Mouse (Mus musculus) liver, embryonic 13.5 days (tissue): Measurements from ENCODE around the gene Tmem150c. TPM values are rescaled to one million over a fixed set of nuclear protein-coding genes. Genes with fewer than 3 reads are reported as not detected.
A peak's percentile ranks its signal among the peaks of the same experiment; 100 is the strongest.

Source experiments
- ATAC-seq: fragments of 200-750 bp; cut with Nextera tagmentation; 2 replicates; pipeline ENCODE4 v1.8.0; 2017; ENCODE audit warnings: low read depth, mild to moderate bottlenecking, moderate number of reproducible peaks, moderate library complexity
- DNase-seq: peaks from one replicate; pipeline ENCODE4 v3.0.0; 2022
- H3K27ac ChIP-seq: fragments of 300-500 bp; sonication (generic); 2 replicates; pipeline ENCODE4 v1.5.1; 2015; ENCODE audit warnings: moderate library complexity, mild to moderate bottlenecking, inconsistent platforms
- H3K27me3 ChIP-seq: fragments of 300-500 bp; sonication (generic); 2 replicates; pipeline ENCODE4 v1.6.1; 2015; ENCODE audit warnings: mild to moderate bottlenecking, inconsistent platforms
- H3K36me3 ChIP-seq: fragments of 300-500 bp; sonication (generic); 2 replicates; pipeline ENCODE4 v1.6.1; 2015; ENCODE audit warnings: mild to moderate bottlenecking, inconsistent platforms
- H3K4me1 ChIP-seq: fragments of 300-500 bp; sonication (generic); replicated peaks from 2 replicates; pipeline ENCODE4 v1.6.1; 2015; ENCODE audit warnings: inconsistent platforms
- H3K4me2 ChIP-seq: fragments of 300-500 bp; sonication (generic); 2 replicates; pipeline ENCODE4 v1.6.1; 2015; ENCODE audit warnings: inconsistent platforms, mild to moderate bottlenecking, moderate library complexity
- H3K4me3 ChIP-seq: fragments of 300-500 bp; sonication (generic); replicated peaks from 2 replicates; pipeline ENCODE4 v1.5.1; 2015; ENCODE audit warnings: mild to moderate bottlenecking, inconsistent platforms
- H3K9ac ChIP-seq: fragments of 300-500 bp; sonication (generic); 2 replicates; pipeline ENCODE4 v1.6.1; 2015; ENCODE audit warnings: mild to moderate bottlenecking, inconsistent platforms
- H3K9me3 ChIP-seq: fragments of 300-500 bp; sonication (generic); replicated peaks from 2 replicates; pipeline ENCODE4 v1.6.1; 2016; ENCODE audit warnings: inconsistent platforms
- WGBS: fragments of 180-500 bp; shearing (Covaris S2); methylation state at CpG from one replicate; pipeline ENCODE4 v1.1.7; 2015; ENCODE audit not compliant: insufficient replicate concordance; 5-methylcytosine and 5-hydroxymethylcytosine counted together
- polyA plus RNA-seq: library from polyadenylated mRNA; unstranded; fragments of >200 nt; fragmentation: Nextera tagmentation; extraction: Ambion mirVana; gene quantifications from 2 replicates; pipeline ENCODE4 v1.2.1, GENCODE M21; 2015

Gene Tmem150c
- polyA plus RNA-seq, 1 experiment from 2014 or later = 0.83 TPM

DNA sequence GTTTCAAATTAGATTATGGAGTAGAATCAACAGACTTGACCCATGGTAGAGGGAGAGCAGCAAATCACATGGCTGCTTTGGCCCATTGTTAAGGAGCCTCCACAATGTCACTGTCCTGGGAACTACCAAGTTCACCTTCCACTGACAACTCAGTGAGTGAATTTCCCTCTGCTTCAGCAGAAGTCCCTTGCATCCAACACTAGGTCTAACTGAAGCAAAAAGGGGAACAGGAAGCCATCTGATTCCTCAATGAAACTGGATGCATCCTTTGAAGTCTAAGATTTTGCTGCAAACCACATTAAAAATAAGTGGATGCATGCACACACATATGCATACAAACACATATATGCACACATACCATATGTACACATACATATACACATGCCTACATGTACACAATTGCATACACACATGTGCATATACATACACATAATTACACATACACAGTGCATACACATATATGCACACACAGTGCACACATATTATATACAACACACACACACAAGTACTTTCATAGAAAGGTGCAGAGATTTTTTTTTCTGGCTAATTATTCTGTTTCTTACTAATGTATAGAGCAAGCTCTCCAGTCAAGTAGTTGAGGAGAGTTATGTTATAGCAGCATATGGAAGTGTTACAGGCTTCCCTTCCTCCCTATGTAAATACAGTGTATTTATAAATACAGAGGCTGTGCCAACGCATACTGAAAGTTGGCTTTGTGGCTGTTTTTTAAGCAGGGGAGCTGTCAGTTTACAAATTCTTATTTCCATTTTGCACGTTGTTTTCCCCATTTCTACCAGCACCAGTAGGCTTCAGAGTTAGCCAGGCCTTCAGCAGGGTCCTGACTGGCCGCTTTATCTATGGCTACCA lies 27.7 kb upstream of the Tmem150c start:
- WGBS = 46% methylated on average over 3 of the region's 3 CpGs
- H3K36me3 ChIP-seq = no peaks in the 10 kb centered on the region
- ATAC-seq = no peak
- no peaks in the 10 kb centered on the region for H3K9me3 ChIP-seq
- no peak for DNase-seq
- no peak overlapping the region for H3K9ac ChIP-seq
- no peak overlapping the region for H3K27ac ChIP-seq
- peaks cover 3% of the 10 kb centered on the region; the same call in 1 of the 2 replicates for H3K4me1 ChIP-seq
- no peaks in the 10 kb centered on the region for H3K27me3 ChIP-seq
- no peak overlapping the region for H3K4me2 ChIP-seq
- no peak overlapping the region for H3K4me3 ChIP-seq

GRCm38 (mm10) chr5:100186618-100187017 lies 27.0 kb upstream of the Tmem150c start:
- peaks cover 8% of the 10 kb centered on the region for H3K4me1 ChIP-seq
- no peaks in the 10 kb centered on the region for H3K27me3 ChIP-seq
- no peak for ATAC-seq
- H3K9ac ChIP-seq = no peak overlapping the region
- H3K36me3 ChIP-seq = no peaks in the 10 kb centered on the region
- H3K9me3 ChIP-seq = no peaks in the 10 kb centered on the region
- 0 out of 2 replicates have a peak overlapping the region, but pooled peaks have one; percentile 3 for H3K4me2 ChIP-seq
- no peak overlapping the region for H3K4me3 ChIP-seq
- WGBS = 54% methylated on average over 7 of the region's 7 CpGs
- no peak for DNase-seq
- H3K27ac ChIP-seq = no peak overlapping the region

DNA sequence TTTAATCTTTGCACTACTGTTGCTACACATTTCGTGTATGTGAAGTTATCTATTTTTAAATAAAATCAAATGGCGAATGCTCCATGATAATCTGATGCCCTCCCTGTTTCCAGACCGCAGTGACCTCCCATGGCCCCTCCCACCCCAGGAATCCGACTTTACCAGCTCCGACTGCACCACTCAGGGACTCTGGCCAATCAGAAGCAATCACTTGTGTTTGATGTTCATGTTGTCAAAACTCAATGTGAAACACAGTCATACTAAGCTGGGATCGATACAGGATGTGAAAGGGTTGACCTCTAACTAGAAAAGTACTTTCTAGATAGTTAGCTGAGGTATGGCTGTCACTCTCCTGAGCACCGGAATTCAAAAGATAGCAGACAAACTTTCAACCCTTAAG lies 26.3 kb upstream of the Tmem150c start:
- no peak overlapping the region for H3K27ac ChIP-seq
- DNase-seq (no peak), ATAC-seq (0 out of 2 replicates have a peak, but pooled peaks have one; percentile 15)
- H3K4me1 ChIP-seq = peaks cover 12% of the 10 kb centered on the region
- H3K4me2 ChIP-seq = no peak overlapping the region
- no peaks in the 10 kb centered on the region for H3K27me3 ChIP-seq
- H3K36me3 ChIP-seq = no peaks in the 10 kb centered on the region
- no peak overlapping the region for H3K9ac ChIP-seq
- H3K4me3 ChIP-seq = no peak overlapping the region
- WGBS = 18% methylated on average over 7 of the region's 7 CpGs
- no peaks in the 10 kb centered on the region for H3K9me3 ChIP-seq

DNA sequence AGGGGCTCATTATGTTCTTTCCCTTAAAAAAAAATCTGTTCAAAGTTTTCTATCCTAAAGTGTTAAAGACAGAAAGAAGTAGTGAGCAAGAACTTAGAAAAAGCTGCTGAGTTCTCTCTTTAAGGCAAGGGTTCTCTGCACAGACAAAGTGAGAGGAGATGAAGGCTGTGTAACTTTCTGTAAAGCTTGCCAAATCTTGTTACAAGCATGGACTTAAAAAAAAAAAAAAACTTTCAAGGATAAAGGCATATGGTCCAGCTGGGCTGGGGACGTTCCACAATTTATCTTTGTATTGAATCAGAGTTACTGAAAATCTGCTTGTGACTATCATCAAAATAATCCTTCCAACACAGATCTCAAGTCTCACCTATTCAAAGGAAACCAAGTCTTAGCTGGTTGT lies 21.4 kb upstream of the Tmem150c start:
- 46% methylated on average over 1 of the region's 1 CpGs for WGBS

GRCm38 (mm10) chr5:100178781-100179165 lies 19.2 kb upstream of the Tmem150c start:
- Histone ChIP-seq H3K9ac (no peak overlapping the region), H3K4me1 (peaks cover 9% of the 10 kb centered on the region), H3K4me2 (no peak overlapping the region), H3K4me3 (no peak overlapping the region), H3K27ac (no peak overlapping the region), H3K36me3 (no peaks in the 10 kb centered on the region), H3K27me3 (no peaks in the 10 kb centered on the region), H3K9me3 (no peaks in the 10 kb centered on the region)
- DNase-seq = no peak
- WGBS = 43% methylated on average over 2 of the region's 2 CpGs
- ATAC-seq = no peak

More for the DNA sequence above, 21.4 kb upstream of the Tmem150c start:
- ATAC-seq = no peak
- no peak overlapping the region for H3K4me3 ChIP-seq
- H3K36me3 ChIP-seq = no peaks in the 10 kb centered on the region
- no peaks in the 10 kb centered on the region for H3K9me3 ChIP-seq
- no peak overlapping the region for H3K9ac ChIP-seq
- no peak overlapping the region for H3K4me2 ChIP-seq
- H3K27me3 ChIP-seq = no peaks in the 10 kb centered on the region
- H3K4me1 ChIP-seq = peaks cover 9% of the 10 kb centered on the region
- no peak overlapping the region for H3K27ac ChIP-seq
- no peak for DNase-seq

DNA sequence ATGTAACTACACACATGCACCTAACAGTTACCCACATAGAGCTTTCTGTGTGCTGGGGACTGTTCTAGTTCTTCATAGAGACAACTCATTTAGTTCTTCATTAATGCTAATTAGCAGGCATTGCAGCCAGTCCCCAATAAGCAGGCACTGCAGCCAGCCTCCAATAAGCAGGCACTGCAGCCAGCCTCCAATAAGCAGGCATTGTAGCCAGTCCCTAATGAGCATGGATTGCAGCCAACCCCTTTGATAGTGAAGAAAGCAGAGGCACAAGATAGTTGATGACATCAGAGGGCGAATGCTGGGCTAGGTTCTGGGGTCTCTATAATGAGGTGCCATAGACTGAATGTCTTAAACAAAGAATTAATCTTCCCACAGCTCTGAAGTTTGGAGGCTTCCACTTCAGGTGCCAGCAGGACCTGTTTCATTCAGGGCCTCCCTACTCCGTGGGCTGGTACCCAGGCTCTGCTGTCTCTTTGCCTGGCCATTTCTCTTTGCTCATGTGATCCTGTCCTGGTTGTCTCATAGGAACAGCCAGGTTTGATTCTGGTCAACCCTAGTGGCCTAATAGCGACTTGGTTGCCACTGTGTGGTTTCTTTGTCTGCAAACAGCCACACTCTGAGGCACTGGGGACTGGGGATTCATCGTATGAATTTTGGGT lies 18.6 kb upstream of the Tmem150c start:
- WGBS = 51% methylated on average over 4 of the region's 4 CpGs

GRCm38 (mm10) chr5:100177547-100177946 lies 17.9 kb upstream of the Tmem150c start:
- 56% methylated on average over 4 of the region's 5 CpGs for WGBS
- no peak overlapping the region for H3K9ac ChIP-seq
- H3K4me3 ChIP-seq = no peak overlapping the region
- peaks cover 9% of the 10 kb centered on the region for H3K4me1 ChIP-seq
- ATAC-seq (no peak), DNase-seq (no peak)
- H3K9me3 ChIP-seq = no peaks in the 10 kb centered on the region
- H3K4me2 ChIP-seq = no peak overlapping the region
- H3K36me3 ChIP-seq = no peaks in the 10 kb centered on the region
- H3K27ac ChIP-seq = no peak overlapping the region
- H3K27me3 ChIP-seq = no peaks in the 10 kb centered on the region

More for the DNA sequence above, 18.6 kb upstream of the Tmem150c start:
- Histone ChIP-seq H3K4me2 (no peak overlapping the region), H3K4me1 (peaks cover 9% of the 10 kb centered on the region), H3K9me3 (no peaks in the 10 kb centered on the region), H3K9ac (no peak overlapping the region), H3K27ac (no peak overlapping the region), H3K27me3 (no peaks in the 10 kb centered on the region), H3K4me3 (no peak overlapping the region), H3K36me3 (no peaks in the 10 kb centered on the region)
- ATAC-seq (no peak), DNase-seq (no peak)

DNA sequence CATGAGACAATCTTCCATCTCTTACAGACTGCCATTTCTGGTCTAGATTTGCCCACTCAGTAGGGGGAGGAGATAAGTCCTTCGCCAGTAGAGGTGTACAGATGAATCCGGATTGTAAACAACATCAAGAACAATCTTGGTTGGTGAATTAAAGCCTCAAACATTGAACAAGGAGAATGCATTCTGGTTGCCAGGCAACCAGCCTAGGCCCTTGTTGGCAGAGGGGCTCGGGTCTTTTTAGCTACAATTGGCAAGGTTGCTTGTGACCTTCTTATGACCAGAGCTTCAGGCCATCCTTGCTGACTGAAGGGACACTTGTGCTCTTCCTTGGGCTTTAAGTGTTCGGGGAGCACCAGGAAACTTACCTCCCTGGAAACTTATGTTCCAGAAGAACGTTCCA lies 16.5 kb upstream of the Tmem150c start:
- 60% methylated on average over 5 of the region's 5 CpGs for WGBS
- Histone ChIP-seq H3K4me2 (no peak overlapping the region), H3K36me3 (no peaks in the 10 kb centered on the region), H3K4me3 (no peak overlapping the region), H3K9ac (no peak overlapping the region), H3K27me3 (no peaks in the 10 kb centered on the region), H3K27ac (no peak overlapping the region), H3K9me3 (no peaks in the 10 kb centered on the region), H3K4me1 (no peaks in the 10 kb centered on the region)
- ATAC-seq (no peak), DNase-seq (no peak)

DNA sequence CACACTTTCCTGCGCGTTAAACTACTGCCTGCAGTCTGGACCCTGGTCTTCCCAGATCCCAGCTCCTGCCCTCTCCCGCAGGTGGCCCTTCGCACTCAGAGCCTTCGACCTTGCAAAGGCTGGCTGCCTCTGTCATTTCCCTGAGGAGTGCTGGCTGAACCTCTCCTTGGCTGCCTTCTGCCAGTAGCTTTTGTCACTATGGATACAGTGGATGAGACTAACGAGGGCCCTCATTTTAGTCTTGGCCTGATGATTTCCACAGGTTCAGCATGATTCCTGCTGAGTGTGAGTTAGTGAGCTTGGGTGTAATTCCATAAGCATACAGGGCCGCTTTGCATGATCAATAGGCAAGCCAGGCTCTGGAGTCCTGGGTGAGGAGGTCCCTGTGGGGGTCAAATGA lies 16.0 kb upstream of the Tmem150c start:
- no peak overlapping the region for H3K9ac ChIP-seq
- no peaks in the 10 kb centered on the region for H3K27me3 ChIP-seq
- ATAC-seq = no peak
- no peak overlapping the region for H3K4me2 ChIP-seq
- H3K4me3 ChIP-seq = no peak overlapping the region
- no peaks in the 10 kb centered on the region for H3K4me1 ChIP-seq
- no peak overlapping the region for H3K27ac ChIP-seq
- H3K9me3 ChIP-seq = no peaks in the 10 kb centered on the region
- no peak for DNase-seq
- H3K36me3 ChIP-seq = no peaks in the 10 kb centered on the region
- 60% methylated on average over 7 of the region's 7 CpGs for WGBS

GRCm38 (mm10) chr5:100172104-100172503 lies 12.5 kb upstream of the Tmem150c start:
- H3K36me3 ChIP-seq = no peaks in the 10 kb centered on the region
- 76% methylated on average over 4 of the region's 4 CpGs for WGBS
- DNase-seq = no peak
- H3K4me2 ChIP-seq = no peak overlapping the region
- H3K9ac ChIP-seq = no peak overlapping the region
- no peak for ATAC-seq
- H3K9me3 ChIP-seq = no peaks in the 10 kb centered on the region
- no peaks in the 10 kb centered on the region for H3K4me1 ChIP-seq
- H3K4me3 ChIP-seq = no peak overlapping the region
- H3K27me3 ChIP-seq = no peaks in the 10 kb centered on the region
- no peak overlapping the region for H3K27ac ChIP-seq

GRCm38 (mm10) chr5:100166591-100167491 lies 7.2 kb upstream of the Tmem150c start:
- no peaks in the 10 kb centered on the region for H3K36me3 ChIP-seq
- H3K9ac ChIP-seq = no peak overlapping the region
- DNase-seq (no peak), ATAC-seq (no peak)
- no peak overlapping the region for H3K4me3 ChIP-seq
- WGBS = 38% methylated on average over 14 of the region's 14 CpGs
- no peak overlapping the region for H3K27ac ChIP-seq
- no peak overlapping the region for H3K4me2 ChIP-seq
- no peaks in the 10 kb centered on the region for H3K27me3 ChIP-seq
- H3K9me3 ChIP-seq = no peaks in the 10 kb centered on the region
- H3K4me1 ChIP-seq = no peaks in the 10 kb centered on the region
